Mouse (Mus musculus) spleen, adult 2 months (tissue): ENCODE measurements around the gene Zfp637.

ENCODE experiments used
- CTCF ChIP-seq: fragments of 200-500 bp; IDR thresholded peaks from 2 replicates; pipeline ENCODE4 v1.5.1; 2011; ENCODE audit warnings: mild to moderate bottlenecking, inconsistent platforms; ENCODE audit not compliant: insufficient read depth, insufficient read length, insufficient replicate concordance; ENCODE audit errors: extremely low read depth
- POLR2A ChIP-seq: fragments of 200-500 bp; IDR thresholded peaks from 2 replicates; pipeline ENCODE4 v1.6.1; 2011; ENCODE audit warnings: low read depth, low read length, inconsistent platforms

GRCm38 (mm10) chr6:117888642-117889096 lies 47.7 kb downstream of the Zfp637 start:
- no peak for TF ChIP-seq POLR2A
- no peak for TF ChIP-seq CTCF
